Mouse (Mus musculus) thymus, postnatal 10 days (tissue): ENCODE results near the gene Nanog.
A peak's percentile ranks its signal among the peaks of the same experiment; 100 is the strongest.
"Not testable (repeated sequence)": the region's sequence is repeated elsewhere in the genome, so short reads cannot be mapped to it uniquely, and the experiment has no call there.

Source experiments
- DNase-seq, 2 experiments: peaks; one replicate each; pipeline ENCODE4 v3.0.0; 2021; ENCODE audit warnings: low spot score in 2 of 2

Nanog gene

GRCm38 (mm10) chr6:122702480-122703124 is 4.7 kb upstream of the Nanog start:
- DNase-seq: no peak

- no peak for DNase-seq
Observed at GRCm38 (mm10) chr6:122703251-122703650, 4.0 kb upstream of the Nanog start.

- DNase-seq: no peak
Observed at GRCm38 (mm10) chr6:122703706-122704105, 3.6 kb upstream of the Nanog start.

GRCm38 (mm10) chr6:122706337-122706840 is 900 bp upstream of the Nanog start:
- DNase-seq: no peak

GRCm38 (mm10) chr6:122708826-122709225 is 1.5 kb downstream of the Nanog start:
- no peak for DNase-seq

GRCm38 (mm10) chr6:122711455-122711854 is 4.2 kb downstream of the Nanog start:
- DNase-seq: no peak

- not testable (repeated sequence) for DNase-seq
Observed at GRCm38 (mm10) chr6:122713116-122713515, 5.8 kb downstream of the Nanog start.

- DNase-seq: no peak
Observed at GRCm38 (mm10) chr6:122714707-122715365, 7.5 kb downstream of the Nanog start.

- DNase-seq: no peak
Observed at GRCm38 (mm10) chr6:122715886-122716285, 8.6 kb downstream of the Nanog start.

- not testable (repeated sequence) for DNase-seq
Observed at GRCm38 (mm10) chr6:122718224-122718623, 10.9 kb downstream of the Nanog start.

GRCm38 (mm10) chr6:122719942-122720341 is 12.7 kb downstream of the Nanog start:
- peak in 1 of 2 experiments; percentile 48 for DNase-seq

- peak in 1 of 2 experiments; percentile 64 for DNase-seq
Observed at GRCm38 (mm10) chr6:122739952-122740351, 32.7 kb downstream of the Nanog start.

- no peak for DNase-seq
Observed at GRCm38 (mm10) chr6:122741460-122742227, 34.4 kb downstream of the Nanog start.

GRCm38 (mm10) chr6:122742228-122742899 is 35.1 kb downstream of the Nanog start:
- DNase-seq: peak; percentile 15 to 23

GRCm38 (mm10) chr6:122743353-122743752 is 36.1 kb downstream of the Nanog start:
- no peak for DNase-seq

- no peak for DNase-seq
Observed at GRCm38 (mm10) chr6:122744505-122745249, 37.4 kb downstream of the Nanog start.

- DNase-seq: no peak
Observed at GRCm38 (mm10) chr6:122750579-122750978, 43.3 kb downstream of the Nanog start.

- DNase-seq: peak in 1 of 2 experiments; percentile 15
Observed at GRCm38 (mm10) chr6:122755913-122756312, 48.6 kb downstream of the Nanog start.

- no peak for DNase-seq
Observed at GRCm38 (mm10) chr6:122758732-122759131, 51.4 kb downstream of the Nanog start.

- no peak for DNase-seq
Observed at GRCm38 (mm10) chr6:122761011-122761599, 53.8 kb downstream of the Nanog start.

GRCm38 (mm10) chr6:122761901-122762300 is 54.6 kb downstream of the Nanog start:
- DNase-seq: no peak
